Mouse (Mus musculus) cerebellum, adult (tissue): ENCODE results near the gene Gnao1.

ENCODE experiments used
- ATAC-seq: cut with Nextera tagmentation; 2 replicates; pipeline ENCODE4 v1.9.2; 2017; ENCODE audit warnings: mild to moderate bottlenecking, moderate library complexity, mixed read lengths; ENCODE audit not compliant: insufficient number of reproducible peaks, low FRiP score, low TSS enrichment

Gene Gnao1

GRCm38 (mm10) chr8:93809686-93810027 is at the start of gene Gnao1:
Gene Gnao1 (plus strand): TSS chr8:93809966.
- ATAC-seq: peak; percentile 31; the same call in 1 of the 2 replicates

DNA sequence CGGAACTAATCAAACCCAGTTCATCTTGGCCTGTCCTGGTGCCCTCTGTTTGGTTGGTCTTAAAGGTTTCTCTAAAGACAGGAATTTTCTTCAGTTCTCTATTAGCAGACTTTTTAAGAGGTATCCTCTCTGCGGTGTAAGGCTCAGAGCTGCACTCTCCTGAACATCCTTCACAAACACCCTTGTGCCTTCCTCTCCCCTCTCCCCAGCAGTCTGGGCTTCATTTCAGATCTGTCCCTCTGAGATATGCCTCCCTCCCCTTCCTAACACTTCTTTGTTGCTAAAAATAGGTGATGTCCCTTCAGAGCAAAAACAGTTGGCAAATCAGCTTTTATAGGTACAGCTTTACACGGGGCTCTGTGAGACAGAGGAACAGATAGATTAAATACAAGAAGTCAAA is 32.2 kb upstream of the Gnao1 start:
- no peak for ATAC-seq

GRCm38 (mm10) chr8:93809226-93809625 is 540 bp upstream of the Gnao1 start:
- no peak for ATAC-seq

DNA sequence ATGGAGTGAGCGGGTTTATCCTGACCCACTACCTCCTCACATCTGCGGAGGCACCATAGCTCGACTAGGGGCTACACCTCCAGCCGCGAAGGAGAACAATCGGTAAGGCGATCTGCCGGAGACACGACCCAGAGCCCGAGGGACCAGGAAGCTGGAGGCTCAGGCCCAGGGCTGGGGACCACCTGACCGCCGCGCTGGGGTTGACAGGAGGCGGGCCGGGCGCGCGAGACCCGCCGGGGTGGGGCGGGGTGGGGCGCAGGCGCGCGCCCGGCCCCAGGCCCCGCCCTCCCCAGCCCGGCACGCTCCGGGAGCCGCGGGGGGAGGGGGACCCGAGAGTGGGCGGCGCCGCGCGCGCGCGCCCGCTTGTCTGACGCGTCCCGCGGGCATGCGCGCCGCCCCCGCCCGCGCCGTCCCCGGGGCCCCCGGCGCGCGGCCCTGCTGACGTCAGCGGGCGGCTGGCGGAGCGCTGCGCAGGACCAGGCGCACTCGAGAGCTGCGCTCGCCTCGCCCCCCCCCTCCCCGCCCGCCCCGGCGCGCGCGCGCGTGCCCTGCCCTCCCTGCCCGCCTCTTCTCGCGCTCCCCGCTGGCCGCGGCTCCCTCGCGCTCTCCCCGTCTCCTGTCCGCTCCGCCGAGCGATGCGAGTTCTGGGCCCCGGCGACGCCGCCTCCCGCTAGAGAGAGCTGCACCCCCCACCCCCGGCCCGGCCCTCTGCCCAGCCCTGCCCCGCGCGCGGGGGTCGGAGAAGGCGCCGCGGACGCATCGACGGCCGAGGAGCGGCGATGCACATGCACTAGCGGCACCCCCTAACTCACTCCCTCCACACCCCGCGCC is 477 bp downstream of the Gnao1 start:
- peak; percentile 64 for ATAC-seq

DNA sequence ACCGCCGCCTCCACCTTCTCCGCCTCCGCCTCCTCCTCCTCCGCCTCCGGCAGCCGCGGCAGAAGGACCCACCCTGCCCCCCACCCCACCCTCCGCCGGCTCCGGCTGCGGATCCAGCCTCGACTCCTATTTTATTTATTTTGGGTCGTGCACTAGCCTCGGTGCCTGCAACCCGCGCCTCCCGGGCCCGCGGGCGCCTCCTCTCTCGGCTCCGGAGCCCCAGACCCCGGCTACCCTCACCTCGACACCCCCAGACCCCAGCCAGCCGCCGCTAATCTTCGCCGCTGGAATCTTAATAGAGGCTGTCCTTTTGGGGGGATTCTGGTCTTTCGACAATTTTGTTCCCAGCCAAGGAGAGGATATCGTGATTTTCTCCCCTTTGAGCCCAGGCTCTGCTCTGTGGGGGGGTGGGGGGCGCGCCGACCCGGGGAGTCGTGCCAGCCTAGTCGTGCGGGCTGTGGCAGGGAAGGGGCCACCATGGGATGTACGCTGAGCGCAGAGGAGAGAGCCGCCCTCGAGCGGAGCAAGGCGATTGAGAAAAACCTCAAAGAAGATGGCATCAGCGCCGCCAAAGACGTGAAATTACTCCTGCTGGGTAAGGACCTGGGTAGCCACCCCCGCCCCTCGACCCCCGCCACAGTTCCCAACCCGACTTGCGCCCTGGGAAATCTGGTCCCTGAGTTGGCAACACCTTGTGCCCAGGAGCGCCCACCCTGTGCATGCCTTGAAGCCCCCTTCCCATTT is 1.3 kb downstream of the Gnao1 start:
- ATAC-seq: peak; percentile 3; the same call in 1 of the 2 replicates

GRCm38 (mm10) chr8:93811719-93812475 is 2.1 kb downstream of the Gnao1 start:
- ATAC-seq: no peak

- no peak; the same call in 1 of the 2 replicates for ATAC-seq
Measured at GRCm38 (mm10) chr8:93812566-93813404, 3.0 kb downstream of the Gnao1 start.

DNA sequence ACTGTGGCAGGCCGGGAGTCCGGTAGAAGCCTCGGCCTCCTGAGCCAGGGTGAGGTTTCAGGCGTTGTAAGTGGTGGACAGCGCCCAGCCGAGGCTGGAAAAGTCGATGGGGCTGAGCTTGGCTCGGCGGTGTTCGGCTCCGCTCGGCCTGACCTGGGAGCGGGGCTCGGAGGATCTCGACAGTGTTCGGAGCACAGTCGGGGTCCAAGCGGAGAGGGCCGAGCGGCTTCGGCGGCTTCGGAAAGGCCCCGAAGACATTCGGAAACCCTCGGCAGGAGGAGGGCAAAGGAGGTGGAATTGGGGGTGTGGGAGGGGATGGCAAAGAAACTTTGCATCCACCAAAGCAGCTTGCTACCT is 3.6 kb downstream of the Gnao1 start:
- peak; percentile 65 for ATAC-seq

- no peak for ATAC-seq
Measured at GRCm38 (mm10) chr8:93814266-93814665, 4.5 kb downstream of the Gnao1 start.

DNA sequence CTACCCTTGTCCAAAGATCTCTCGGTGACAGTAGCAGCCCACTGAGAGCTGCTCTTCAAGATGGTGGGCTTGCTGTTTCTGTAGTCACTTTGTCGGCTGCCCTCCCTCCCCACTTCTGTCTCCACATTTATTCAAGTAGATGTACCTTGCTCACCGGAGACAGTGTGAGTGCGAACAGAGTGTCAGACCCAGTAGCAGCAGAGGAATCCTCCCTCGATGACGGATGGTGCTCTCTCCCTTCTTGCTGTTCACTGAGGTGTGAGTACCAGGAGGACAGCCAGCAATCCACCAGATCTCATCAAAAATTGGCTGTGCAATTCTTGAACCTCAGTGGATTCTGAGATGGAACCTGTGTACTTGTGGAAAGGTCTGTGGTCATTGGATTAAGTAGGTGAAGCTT is 6.5 kb downstream of the Gnao1 start:
- no peak for ATAC-seq

DNA sequence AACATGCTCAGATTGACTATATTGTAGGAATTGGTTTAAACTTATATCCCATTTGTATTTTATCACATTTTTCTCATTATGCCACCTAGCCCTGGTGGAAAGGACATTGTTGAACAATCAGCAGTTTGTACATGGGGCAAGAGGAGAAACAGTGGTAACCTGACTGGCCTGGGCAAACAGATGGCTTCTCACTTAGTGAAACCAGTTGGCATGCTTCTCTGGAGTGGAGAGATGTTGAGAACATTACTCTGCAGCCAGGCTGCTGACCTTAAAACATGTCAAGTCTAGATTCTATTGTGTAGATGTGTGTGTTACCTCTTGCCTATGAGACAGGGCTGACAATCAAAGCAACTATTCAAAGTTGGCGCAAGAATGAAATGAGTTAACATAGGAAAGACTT is 7.6 kb downstream of the Gnao1 start:
- no peak for ATAC-seq

- no peak for ATAC-seq
Measured at GRCm38 (mm10) chr8:93819929-93820328, 10.2 kb downstream of the Gnao1 start.

DNA sequence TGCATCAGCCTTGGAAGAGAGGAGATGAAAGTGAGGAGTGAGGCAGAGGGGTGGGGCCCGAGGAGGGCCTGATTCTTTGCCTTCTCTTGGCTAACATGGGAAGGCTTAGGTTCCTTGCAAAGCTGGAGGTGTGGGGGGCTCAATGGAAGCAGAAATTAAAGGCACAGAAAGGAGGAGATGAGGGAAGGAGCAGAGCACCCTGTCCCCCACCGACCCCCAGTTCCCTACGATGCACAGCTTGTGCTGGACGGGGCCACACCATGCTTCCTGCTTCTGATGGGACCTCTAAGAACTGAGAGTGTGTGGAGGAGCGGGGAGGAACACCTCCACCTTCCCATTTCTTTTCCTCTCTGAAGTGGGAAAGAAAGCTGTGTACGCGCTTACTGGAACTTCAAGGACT is 11.6 kb downstream of the Gnao1 start:
- no peak for ATAC-seq

- no peak for ATAC-seq
Measured at GRCm38 (mm10) chr8:93825317-93825716, 15.6 kb downstream of the Gnao1 start.

DNA sequence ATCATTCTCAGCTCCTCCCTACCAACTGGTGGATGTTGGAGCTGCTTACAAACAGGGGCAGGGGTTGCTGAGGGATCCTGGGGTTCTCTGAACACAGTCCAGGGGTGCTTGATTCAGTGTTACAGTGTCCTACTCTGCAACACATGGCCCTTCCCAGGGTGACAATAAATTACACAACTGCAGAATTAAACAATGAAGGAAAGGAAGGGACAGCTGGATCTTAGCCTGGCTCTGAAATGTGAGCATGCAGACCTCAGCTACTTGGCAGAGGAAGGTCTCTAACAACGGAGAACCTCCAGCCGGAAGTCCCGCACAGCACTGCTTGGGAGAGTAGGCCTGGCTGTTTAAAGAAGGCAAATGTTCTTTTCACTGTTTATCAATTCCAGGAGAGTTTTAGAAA is 20.9 kb downstream of the Gnao1 start:
- ATAC-seq: no peak

GRCm38 (mm10) chr8:93835771-93836170 is 26.0 kb downstream of the Gnao1 start:
- no peak for ATAC-seq

DNA sequence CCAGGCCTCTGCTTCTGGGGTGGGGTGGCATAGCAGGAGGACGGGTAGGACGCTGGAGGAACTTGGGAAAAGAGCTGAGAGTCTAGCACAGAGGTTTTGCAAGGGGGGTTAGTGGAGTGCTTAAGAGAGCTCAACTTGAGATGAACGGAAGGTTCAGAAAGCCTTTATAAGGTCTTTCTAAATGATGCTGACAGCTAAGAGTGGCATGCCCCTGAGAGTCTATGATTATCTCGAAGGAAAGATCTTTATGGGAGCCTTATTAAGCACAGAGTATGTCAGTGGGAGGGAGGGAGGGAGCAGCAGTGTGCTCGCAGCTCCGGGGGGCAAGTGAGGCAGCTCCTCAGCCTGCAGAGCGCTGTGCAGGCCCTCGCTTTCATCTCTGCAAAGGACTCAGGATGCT is 29.3 kb downstream of the Gnao1 start:
- ATAC-seq: no peak

- ATAC-seq: no peak
Measured at GRCm38 (mm10) chr8:93840486-93840885, 30.7 kb downstream of the Gnao1 start.

DNA sequence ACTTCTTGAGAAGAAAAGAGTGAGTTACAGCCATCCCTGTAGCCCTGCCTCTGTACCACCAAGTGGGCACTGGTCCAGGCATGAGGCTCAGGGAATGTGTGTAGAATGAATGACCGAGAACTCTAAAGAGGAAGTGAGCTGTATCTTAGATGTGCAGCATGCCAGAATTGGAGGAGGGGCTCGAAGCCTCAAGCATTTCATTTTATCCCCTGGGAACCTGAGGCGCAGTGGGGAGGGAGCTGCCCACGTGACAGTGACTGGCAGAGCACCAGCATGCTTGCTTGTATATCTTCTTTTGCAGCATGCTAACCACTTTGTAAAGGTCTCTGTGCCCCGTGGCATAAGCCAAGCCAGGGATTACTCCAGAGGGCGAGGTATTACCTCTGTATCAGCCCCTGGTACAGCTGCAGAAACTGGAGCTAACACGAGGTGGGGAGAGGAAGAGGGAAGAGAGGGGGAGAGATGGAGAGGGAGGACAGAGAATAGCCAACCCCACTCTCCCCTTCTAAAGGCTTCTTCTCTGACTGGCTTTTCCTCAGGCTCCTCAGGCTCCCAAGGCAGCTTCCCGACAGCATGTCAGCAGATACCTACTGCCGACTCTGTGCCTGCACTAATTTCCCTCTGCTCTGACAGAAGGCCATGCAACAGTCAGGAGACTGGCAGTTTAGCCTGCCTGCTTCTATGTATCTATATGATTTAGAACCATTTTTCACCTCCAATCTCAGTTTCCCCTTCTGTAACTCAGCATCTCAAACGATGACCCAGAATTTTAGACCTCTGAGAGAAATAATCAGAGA is 31.4 kb downstream of the Gnao1 start:
- no peak for ATAC-seq
